Mouse (Mus musculus): ENCODE results near the gene Gns.
"Not testable (repeated sequence)": the region's sequence is repeated elsewhere in the genome, so short reads cannot be mapped to it uniquely, and the experiment has no call there.

The Gns gene

DNA sequence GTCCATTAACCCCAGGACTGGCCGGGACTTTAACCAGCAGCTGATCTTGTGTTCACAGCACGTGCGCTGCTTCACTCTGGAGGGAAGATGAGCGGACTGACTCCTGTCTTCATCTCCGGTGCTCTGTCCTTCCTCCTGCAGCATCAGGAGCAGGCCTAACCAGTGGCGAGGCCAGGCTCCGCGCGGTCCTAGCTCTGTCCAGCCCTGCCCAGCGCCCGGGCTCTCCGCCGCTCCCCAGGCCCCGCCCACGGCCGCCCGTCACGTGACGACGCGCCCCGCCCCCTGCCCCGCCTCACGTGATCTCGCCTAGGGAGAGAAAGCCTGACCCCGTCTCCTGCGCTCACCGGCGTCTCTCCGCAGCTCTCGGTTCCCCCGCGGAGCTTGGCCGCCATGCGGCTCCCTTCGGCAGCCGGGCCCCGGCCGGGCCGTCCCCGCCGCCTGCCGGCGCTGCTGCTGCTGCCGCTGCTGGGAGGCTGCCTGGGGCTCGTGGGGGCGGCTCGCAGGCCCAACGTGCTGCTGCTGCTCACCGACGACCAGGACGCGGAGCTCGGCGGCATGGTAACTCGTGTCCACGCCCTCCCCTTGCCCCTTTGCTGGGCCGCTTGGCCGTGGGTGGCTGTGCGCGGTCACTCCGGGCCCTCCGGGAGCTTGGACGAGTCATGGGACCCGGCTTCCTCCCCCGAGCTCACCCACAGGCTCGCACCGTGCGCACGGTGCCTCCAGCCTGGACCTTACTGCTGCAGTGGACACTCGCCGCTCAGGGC, at the start of gene Gns:
Gns (plus strand) TSS at position 290 of the 764 bp plus-strand sequence.
- in situ Hi-C loops (cut with MboI, MseI): no loop called here

DNA sequence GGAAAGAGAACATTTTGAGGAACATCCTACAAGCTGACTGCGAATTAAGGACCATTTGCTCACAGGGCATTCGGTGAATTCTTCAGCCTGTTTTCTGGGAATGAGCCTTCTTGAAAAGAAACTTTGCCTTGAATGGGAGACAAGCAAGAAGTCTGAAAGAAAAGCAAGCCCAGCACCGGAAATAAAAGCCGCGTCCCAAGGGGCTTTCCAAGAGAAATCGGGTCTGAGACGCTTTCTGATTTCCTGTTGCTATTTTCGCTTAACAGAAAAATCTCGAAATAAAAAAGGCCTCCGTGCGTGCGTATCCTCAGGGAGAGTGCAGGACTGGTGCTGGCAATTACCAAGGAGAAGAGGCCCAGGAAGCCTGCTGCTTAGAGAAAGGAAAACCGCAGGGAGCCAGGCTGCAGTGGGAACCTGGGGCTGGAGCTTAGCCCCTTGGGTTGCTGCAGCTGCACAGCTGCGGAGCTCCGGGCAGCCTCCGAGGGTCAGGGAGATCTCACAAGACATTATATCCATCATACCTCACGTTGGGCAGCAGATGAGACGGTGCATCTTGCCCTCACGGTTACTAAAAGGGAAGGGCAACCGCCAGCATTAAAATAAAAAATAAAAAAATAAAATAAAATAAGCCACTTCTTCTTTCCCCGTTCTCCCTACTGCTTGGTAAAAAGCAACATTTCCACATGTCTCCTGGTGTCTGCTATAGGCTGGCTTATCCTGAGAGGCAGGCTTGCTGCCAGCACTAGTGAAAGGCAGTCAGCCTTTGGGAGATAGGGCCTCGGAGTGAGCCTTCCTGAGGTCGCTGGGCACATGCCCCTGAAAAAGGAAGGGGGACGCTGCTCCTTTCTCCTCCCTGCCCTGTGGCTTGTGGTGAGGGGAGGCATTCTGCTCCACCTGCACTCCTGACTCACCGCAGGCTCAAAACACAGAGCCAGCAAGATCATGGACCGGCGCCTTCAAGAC, 49.3 kb upstream of the Gns start:
- in situ Hi-C loops (cut with MboI, MseI): no loop called here

DNA sequence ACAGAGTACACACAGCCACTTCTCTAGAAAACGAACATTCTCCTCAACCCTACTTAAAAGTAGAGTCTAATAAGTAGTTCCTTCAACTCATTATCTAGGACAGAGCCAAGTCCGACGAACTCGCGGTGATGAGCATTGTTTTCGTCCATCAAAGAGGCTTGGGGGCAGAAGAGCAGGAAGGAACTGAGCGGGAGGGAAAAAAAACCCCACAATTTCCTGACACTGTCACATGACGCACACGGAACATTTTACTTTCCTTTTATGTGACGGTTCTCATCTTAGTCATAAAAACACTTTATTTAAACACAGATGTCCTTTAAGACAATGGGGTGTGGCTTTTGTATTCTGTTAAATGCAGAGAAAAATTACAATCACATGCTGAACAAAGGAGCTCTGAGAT, 48.5 kb upstream of the Gns start:
- in situ Hi-C loops (cut with MboI, MseI): no loop called here

DNA sequence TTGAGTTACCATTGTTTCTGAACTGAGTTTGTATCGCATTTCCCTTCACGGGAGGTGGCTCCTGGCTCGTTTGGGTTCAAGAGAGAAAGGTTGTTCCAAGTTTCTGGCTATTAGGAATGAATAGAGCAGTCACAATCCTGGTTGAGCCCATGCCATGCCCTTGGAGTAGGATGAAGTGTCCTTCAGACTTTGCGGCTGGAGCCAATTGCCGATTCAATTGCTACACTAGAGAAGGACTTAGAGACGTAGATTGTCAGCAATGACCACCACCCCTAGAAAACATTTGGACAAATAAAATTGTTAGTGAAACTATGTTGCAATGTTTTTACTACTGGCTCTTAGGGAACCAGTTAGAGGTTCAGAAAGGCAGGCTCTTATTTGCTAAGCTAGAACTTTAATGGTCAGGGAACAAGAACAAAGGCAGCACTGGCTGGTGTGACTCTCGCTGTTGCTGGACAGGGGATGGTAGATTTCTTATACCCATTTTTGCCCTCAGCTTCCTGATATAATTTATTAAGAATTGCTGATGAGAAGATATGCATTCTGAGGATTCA, 46.4 kb upstream of the Gns start:
- in situ Hi-C loops (cut with MboI, MseI): no loop called here

DNA sequence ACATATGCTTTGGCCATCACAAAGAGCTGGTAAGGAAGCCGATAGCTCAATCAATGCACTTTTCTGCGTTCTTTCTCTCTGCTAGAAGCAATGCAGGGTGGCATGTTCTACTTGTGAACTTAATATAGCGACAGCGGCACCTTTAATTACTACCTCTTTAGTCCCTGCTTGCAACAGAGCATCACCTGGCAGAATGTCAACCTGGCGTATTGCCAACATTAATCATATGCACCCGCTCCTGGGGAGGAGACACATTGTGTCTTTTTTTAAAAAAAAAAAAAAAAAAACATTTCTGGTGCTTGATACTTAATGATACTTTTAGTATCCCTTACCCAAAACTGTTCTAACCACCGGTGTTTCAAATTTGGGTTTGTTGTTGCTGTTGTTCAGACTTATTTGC, 41.4 kb upstream of the Gns start:
- in situ Hi-C loops (cut with MboI, MseI): no loop called here

DNA sequence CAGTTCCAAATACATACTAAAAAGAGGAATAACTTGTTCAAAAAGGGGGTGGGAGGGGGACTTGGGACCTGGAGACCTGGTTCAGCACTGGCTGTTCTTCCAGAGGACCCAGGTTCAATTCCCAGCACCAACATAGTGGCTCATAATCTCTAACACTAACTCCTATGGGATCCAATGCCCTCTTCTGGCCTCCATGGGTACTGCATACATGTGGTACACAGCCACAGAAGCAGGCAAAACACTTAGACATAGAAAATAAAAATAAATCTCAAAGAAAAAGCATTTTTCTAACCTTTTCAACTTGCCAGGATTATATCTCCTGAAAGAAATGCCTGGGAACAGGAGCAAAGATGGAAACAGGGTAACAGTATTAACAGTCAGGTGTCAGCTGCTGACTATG, 38.7 kb upstream of the Gns start:
- in situ Hi-C loops (cut with MboI, MseI): no loop called here

DNA sequence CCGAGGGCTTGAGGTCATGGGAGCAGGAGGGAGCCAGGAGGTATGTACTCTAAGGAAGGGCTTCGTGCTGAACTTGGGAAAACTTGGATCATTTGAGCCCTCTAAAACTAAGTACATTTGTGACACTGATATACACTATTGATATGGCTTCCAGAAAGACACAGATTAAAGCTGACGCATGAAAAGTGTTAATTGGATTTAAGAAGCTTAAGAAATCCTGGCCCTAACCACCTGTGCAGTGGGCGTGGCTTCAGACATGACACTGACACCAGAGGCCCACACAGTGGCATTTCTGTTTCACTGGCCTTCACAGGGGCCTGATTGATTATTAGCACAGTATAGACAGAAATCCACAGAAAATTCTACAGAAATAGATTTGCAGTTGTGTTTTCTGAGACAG, 35.3 kb upstream of the Gns start:
- in situ Hi-C loops (cut with MboI, MseI): no loop called here

DNA sequence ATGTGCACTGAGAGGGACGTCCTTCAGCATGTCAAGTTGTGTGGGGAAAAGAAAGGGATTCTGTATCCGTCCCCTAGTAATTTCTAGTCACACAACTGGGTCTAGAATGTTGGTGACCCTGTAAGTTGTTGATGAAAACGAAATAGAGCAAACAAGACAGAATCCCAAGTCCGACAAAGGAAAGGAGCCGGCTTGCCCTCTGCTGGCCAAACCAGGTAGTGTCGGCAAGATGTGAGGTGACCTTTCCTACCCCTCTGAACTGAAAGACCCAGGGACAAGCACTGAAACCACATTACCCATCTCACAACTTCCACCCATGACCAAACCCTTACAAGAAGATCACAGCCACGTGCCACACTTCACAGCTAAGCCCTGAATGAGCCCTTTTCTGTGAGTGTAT, 34.0 kb upstream of the Gns start:
- in situ Hi-C loops (cut with MboI, MseI): no loop called here

DNA sequence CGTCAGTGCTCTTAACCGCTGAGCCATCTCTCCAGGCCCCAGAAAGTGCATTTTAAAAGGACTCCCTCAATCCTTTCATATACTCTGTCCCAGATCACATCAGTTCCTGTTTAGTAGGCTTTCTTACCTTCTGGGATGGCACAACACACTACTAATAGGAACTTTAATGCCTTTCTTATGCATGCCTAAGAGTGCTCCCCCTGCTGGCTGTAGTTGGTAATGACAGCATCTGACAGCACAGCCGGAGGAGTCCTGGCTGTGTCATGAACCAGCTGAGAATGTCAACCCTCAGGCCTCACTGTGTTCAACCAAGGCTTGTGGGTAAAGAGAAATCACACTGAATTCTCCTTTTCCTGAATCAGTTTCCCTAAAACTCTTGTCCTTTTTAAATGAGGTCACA, 30.3 kb upstream of the Gns start:
- in situ Hi-C loops (cut with MboI, MseI): no loop called here

DNA sequence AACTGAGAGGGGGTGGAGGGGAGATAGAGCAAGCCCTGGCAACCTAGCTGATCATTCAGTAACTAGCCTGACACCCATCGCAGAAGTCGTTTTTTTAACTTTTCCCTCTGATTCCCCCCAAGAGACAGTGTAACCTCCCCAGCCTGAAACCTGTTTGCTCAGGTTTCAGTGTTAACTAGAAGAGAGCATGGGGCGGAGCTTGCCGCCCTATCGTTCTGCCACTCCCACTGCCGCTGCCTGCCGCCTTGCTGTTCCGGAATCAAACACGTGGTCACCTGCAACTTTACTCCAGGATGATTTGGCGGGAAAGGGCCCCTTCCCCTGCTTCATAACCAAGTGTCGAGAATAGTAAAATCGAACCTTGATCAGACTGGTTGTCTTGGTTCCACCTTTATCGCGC, 28.4 kb upstream of the Gns start:
- in situ Hi-C loops (cut with MboI, MseI): not testable (repeated sequence)

DNA sequence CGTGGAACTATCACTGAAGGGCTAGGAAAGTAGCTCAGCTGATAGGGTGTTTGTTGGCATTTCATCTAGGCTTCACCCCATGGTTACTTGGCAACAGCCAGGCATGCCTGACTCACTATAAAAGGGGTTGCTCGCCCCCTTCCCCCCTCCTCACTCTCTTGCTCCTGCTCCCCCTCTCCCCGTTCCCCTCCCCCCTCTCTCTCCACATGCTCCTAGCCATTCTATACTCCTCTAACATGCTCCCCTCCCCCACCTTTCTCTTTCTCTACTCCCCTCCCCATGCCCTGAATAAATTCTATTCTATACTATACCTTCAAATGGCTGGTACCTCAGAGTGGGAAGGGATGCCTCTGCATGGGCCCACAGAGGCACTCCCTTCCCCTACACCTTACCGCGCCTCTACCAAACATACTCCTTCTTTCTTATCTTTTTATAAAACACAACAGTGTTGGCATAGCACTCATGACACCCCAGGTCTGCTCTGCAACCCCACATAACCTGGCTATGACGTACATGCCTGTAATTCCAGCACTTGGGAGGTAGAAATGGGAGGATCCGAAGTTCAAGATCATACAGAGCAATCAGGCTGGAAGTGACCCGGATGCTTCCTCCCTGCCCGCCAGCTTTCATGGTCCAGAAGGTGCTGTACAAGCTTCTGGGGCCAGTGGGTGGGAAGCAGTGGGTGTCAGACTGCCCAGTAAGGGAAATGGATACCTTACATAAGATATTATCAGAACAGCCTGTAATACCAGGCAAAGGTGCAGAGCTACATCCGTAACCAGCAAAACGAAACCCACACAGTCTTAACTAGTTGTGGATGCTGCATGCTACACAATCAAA, 23.9 kb upstream of the Gns start:
- in situ Hi-C loops (cut with MboI, MseI): no loop called here

DNA sequence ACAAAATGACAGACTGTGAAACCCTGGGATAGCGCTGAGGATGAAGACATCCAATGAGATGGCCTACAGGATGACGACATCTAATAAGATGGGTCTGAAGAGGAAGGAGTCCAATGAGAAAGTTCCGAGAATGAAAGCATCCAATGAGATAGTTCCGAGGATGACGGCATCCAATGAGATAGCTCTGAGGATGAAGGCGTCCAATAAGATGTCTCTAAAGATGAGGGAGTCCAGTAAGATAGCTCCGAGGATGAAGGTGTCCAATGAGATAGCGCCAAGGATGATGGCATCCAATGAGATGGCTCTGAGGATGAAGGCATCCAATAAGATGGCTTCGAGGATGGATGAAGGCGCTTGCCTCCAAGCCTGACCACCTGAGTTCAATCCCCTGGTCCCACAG, 22.6 kb upstream of the Gns start:
- in situ Hi-C loops (cut with MboI, MseI): no loop called here

DNA sequence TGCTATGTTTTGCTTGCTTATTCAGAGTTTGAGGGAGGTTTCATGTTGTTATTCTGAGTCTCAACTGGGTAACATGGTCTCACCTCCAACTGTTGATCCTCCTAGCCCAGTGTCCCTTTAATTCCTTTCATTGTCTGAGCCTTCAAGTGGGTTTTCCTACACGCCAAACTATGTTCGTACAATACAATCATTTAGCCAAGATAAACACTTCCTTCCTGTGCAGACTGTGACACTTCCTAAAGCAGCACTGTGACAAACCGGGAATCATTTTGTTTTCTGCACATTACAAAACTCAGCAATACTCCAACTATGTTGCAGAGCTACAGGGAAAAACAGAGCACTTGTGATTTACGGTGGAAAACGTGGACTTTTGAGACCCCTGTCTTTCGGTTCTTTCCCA, 21.0 kb upstream of the Gns start:
- in situ Hi-C loops (cut with MboI, MseI): no loop called here

DNA sequence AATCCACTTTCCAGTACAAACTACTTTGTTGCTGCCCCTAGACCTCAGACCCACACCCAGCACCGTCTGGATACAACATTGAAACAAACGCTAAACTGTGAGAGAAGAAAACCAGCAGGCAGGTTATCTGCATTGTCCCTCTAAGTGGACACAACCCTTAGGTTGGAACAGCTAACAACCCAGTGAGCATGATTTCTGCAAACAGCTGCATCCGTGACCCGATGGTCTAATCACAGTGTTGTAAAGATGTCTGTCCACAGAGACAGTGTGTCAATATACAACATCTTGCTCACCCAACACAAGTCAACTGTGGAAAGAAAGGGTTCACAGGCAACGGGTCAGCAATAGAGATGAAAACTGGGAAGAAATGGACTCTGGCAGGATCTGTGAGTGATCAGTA, 15.6 kb upstream of the Gns start:
- in situ Hi-C loops (cut with MboI, MseI): no loop called here

DNA sequence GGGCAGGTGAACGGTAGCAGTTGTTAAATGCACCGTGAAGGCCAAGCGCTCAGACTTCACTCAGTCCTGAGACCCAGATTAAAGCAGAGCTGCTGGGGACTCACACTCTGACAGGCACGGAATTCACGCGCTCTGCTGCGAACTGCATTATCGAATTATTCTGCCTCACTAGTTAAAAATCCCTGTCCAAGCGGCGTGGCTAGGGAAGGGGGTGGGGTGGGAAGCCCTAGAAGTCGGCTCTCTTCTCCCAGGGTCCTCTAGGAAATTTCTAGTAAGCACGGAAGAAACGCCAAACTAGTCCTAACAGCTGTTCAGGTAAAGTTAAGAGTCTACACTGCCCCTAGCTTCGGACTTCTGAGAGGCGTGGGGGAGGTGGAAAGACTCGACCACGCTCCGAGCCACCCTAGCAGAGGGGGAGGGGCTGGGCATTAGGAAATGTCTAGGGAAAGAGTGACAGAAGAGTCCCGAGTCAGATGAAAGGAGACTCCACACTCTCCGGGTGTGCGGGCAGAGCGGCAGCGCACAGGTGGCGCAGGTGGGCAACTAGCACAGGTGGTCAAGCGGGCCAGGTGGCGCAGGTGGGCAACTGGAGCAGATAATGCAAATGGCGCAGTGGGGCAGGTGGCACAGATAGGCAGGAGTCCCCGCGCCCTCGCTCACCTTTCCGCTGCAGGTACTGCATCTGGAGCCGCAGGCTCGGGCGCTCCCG, 14.4 kb upstream of the Gns start:
- in situ Hi-C loops (cut with MboI, MseI): no loop called here

DNA sequence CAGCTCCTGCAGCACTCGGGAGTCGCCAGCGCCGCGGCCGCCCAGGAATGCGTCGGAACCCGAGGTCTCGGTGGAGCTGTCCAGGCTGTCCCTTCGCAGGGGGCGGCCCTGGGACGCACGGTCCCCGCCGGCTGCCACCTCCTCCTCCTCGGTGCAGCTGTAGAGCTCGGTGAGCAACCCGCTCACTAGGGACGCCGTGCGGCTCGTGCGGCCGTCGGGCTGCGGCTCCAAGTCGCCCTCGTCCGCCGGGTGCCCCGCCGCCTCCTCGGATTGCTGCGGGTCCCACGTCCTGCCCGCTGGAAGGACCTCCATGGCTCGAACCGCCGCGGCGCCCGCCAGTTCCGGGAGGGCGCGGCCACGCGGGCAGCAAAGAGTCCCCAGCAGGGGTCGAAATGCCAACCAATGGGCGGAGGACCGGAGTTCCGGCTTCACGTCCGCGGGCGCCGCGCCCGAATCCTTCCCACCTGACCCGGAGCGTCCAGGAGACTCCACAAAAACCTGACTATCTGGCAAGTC, 13.8 kb upstream of the Gns start, which contains the start of gene Tbc1d30:
Tbc1d30 (minus strand) TSS at position 213 of the 516 bp plus-strand sequence.
- in situ Hi-C loops (cut with MboI, MseI): no loop called here

DNA sequence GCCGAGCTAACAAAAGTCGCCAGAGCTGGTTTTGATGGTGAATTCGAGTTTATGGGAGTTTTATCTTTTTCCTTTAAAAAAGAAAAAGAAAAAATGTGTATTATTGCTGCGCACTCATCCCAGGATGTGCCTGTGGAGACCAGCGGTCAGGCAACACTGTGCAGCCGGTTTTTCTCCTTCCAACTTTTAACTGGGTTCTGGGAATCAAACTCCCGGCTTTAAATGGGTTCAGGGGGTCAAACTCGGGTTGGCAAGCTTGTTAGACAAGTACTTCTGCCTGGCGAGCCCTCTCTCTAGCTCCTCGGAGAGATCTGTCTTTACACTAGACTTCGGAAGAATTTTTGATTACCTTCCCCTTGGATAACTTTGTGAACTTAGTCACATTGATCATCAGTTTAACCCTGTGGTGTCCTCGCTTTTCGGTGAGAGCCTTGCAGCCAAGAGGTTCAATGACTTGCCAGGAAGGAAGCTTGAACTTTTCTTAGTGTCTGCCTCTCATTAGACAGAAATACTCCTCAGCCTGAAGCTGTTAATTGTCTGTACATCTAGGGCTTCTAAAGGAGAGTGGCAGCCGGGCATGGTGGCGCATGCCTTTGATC, 13.1 kb upstream of the Gns start:
- in situ Hi-C loops (cut with MboI, MseI): no loop called here

DNA sequence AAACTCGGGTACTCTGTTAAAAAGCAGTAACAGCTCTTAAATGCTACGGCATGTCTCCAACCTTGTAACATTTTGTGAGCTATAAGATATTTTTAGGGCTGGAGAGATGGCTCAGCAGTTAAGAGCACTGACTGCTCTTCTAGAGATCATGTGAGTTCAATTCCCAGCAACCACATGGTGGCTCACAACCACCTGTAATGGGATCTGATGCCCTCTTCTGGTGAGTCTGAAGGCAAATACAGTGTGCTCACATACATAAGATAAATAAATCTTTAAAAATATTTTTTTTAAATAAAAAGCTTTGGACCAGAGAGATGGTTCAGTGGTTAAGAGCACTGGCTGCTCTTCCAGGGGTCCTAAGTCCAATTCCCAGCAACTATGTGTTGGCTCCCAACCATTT, 4.5 kb upstream of the Gns start:
- in situ Hi-C loops (cut with MboI, MseI): no loop called here

DNA sequence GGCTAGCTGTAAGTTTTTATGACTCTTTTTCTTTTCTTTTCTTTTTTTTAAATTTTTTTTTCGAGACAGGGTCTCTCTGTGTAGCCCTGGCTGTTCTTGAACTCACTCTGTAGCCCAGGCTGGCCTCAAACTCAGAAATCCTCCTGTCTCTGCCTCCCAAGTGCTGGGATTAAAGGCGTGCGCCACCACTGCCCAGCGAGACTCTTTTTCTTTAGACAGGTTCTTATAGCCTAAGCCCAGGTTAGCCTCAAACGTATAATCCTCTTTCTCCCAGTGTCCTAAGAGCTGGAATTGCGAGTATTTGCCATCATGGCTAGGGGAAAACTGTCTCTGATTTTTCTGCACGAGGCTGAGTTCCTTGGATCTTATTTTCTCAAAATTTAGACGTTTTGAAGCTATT, 1.7 kb upstream of the Gns start:
- in situ Hi-C loops (cut with MboI, MseI): no loop called here

DNA sequence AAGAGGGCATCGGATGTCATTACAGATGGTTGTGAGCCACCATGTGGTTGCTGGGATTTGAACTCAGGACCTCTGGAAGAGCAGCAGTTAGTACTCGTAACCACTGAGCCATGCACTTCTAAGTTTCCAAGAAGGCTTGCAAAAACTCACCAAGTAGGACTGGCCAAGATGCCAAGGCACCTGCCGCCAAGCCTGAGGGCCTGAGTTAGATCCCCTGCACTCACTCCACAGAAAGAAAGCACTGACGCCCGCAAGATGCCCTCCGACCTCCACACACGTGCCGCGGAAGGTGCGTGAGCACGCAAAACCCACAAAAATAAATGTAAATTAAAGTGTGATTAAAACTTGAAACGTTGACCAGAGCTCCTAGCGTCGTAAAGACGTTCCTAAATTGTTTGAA, 584 bp upstream of the Gns start:
- in situ Hi-C loops (cut with MboI, MseI): no loop called here
